Mouse (Mus musculus) megakaryocyte-erythroid progenitor cell, adult 5-6 weeks (primary cell): ENCODE measurements around the gene Gckr. TPM values are rescaled to one million over a fixed set of nuclear protein-coding genes. Genes with fewer than 3 reads are reported as not detected.
A peak's percentile ranks its signal among the peaks of the same experiment; 100 is the strongest.
"Not testable (repeated sequence)": the region's sequence is repeated elsewhere in the genome, so short reads cannot be mapped to it uniquely, and the experiment has no call there.

ENCODE experiments used
- ATAC-seq: replicated peaks from 2 replicates; pipeline ENCODE4 v1.8.0; 2016; ENCODE audit warnings: mild to moderate bottlenecking, inconsistent platforms; ENCODE audit not compliant: severe bottlenecking, poor library complexity, low FRiP score, low TSS enrichment
- total RNA-seq, 2 experiments: library from RNA; stranded (forward) in 1 of 2; stranded (reverse) in 1 of 2; fragments of 200-1000, 215-1000 nt in 1 of 2; fragments of >200 nt in 1 of 2; fragmentation: Nextera tagmentation in 1 of 2; gene quantifications; 2 replicates each; pipeline ENCODE4 v1.2.3; 2014 to 2017

Gckr gene
- total RNA-seq, 2 experiments from 2014 or later, result not detected

DNA sequence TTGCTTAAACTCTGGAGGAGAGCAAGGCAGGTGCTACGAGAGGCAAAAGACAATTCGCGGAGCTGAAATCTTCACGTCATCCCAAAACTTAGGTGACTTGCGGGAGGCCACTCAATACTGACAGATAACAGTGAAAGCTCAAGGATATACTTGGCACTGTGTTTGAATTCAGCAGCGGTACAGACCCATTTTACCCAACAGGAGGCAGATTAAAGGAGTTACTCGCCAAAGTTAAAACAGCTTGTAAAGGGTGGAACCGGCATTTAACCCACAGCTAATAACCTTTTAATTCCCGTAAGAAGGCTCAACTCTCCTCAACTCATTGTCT, 5.9 kb upstream of the Gckr start:
- peak; percentile 48 for ATAC-seq

DNA sequence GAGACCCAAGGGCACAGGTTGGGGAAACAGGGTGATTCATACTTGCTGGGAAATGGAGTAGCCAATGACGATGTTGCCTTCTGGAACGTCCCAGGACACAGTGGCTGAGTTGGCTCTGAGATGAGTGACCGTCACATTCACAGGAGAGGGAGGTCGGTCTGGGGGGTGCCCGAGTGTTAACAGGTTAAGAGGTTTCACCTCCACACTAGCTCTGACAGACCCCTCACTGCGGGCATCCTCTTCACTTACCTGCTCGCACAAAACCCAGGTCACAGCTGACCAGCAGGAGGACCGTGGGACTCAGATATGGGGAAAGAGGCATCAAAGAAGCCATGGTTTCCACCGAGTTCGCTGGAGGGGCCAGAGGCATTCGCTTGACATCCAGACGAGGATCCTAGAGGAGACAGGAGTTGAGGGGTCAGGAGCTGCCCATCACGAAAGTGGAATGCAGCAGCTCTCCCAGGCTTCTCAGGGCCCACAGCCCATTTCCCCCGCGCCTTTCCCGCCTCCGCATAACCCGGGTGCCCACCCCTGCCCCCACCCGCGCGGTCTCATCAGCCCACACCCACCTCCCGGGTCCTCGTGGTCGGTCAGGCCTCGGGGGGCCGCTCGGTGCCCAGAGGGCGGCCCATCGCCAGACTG, 2.2 kb upstream of the Gckr start:
- no peak for ATAC-seq

DNA sequence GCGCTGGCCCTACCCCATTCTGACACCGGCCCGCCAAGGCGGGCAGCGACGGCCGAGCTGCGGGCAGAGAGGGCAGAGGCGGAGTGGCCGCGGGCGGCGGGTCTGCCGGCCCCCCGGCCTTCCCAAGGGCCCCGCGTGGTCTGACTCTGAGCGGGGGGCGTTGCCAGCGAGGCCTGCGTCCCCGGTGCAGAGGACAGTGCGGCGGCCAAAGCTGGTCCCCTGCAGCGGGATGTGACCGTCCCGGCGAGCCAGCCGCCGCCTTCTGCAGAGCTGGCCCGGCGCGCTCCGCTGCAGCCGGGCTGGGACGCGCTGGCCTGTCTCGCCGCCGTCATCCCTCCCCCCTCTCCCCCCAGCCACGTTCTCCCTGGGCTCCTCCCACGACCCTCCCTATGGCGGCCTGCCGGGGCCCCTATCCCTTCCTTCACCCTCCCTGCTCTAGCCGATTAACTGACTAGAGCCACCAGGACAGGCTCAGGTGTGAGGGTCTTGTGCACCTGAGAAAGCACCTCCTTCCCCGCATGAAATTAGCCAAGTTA, 1.6 kb upstream of the Gckr start, which contains the start of gene Fndc4:
Fndc4 (minus strand) TSS at position 475 of the 536 bp plus-strand sequence.
- ATAC-seq, result no peak

DNA sequence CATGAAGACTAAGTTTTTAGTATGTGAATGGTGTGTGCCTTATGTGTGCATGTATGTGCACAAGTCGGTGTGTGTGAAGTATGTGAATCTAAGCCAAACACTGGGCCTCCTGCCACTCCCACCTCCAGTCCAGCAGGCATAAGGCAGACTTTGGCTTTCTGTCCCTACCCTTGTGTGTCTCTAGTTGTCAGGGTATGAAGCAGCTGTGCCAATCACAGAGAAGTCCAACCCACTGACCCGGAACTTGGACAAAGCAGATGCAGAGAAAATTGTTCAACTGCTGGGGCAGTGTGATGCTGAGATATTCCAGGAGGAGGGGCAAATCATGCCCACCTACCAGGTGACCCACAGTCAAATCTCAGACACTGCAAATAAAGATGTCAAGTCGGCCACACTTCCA, 738 bp downstream of the Gckr start:
- no peak for ATAC-seq

DNA sequence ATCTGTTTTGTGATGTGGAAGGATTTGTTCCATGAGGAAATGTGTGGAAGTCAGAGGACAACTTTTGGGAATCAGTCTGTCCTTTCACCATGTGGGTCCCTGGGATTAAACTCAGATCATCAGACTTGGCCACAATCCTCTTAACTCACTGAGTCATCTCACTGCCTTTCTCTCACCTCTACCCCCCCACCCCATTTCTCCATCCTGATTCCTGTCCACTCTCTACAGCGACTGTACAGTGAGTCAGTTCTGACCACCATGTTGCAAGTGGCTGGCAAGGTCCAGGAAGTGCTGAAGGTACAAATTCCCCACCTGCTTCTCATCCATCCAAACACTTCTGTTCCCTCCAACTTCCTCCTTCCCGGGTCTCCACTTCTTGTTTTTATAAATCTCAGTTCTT, 1.2 kb downstream of the Gckr start:
- ATAC-seq, result no peak

DNA sequence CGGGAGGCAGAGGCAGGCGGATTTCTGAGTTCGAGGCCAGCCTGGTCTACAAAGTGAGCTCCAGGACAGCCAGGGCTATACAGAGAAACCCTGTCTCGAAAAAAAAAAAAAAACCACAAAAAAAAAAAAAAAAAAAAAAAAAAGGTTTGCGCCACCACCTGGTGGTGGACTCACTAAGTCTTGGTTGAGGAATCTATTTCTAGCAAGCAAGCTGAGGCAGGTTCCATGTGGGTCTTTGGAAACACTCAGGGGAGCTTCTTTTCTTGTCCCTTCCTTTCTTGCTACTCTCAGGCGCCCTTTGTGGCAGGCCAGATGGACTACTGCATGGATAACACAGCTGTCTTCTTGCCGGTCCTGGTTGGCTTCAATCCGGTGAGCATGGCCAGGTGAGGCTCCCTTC, 4.6 kb downstream of the Gckr start:
- no peak for ATAC-seq

DNA sequence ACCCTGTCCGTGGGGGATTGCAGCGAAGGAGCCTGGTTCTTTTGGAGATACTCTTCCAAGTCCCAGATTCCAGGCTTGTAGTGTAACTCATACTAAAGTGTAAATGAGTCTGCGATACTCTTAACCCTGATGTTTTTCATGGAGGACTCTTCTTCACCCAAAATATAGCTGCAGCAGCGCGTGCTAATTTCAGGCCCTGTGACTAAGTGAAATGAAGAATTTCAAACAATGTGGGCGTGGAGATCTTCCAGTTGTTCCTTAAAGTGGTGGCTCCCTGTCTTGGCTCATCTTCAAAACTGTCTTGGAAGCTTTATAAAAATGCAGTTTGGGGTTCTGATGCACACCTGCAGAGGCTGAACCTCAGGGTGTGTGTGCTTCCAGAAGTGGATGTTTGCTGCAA, 5.8 kb downstream of the Gckr start:
- ATAC-seq, result no peak

DNA sequence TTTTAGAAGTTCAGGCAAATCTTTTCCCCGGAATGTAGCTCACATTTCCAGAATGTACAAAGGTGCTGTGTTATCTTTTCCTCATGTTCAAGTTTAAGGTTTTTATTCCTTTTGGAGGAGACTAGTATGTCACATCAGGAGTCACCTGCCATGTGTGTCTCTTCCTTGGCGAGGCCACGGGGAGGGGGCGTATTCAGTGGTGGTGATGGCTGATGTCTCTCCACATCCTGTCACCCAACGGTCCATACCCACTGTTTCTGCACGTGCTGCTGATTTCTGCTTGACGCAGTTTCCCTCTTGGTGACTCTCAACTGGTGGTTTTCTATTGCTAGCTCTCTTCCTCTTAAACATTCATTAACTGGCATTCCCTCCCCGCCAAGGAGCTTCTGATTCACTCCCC, 15.6 kb downstream of the Gckr start:
- ATAC-seq, result no peak

DNA sequence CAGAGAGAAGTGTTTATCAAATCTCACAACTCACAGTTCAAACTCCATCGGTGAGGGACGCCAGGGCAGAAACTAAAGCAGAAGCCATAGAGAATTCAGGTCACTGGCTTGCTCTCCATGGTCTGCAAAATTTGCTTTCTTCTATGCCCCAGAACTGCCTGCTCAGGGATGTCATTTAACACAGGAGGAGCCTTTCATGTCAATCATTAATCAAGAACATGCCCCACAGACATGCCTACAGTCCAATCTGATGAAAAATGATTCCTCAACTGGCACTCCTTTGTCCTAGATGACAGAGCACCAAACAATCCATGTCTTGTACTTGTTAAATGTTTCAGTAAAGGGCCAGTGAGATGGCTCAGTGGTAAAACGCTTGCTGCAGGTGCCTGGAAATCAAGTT, 25.5 kb downstream of the Gckr start:
- no peak for ATAC-seq

DNA sequence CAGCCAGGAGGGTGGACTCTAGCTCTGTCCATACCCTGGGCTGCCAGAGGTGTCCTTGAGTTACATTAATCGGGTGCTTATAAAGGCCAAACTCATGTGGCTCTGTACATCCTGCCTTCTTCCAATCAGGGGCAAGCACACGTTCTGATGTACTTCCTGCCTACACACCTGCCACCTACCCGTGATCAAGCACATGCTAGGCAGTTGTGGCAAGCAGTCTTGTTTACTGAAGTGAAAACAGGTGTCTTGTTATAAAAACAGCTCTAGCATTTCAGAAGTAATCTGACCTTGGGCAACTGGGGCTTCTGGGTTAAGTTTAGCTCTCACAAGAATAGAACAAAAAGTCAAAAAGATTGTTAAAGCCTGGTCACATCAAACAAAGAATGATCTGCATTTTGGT, 26.8 kb downstream of the Gckr start:
- no peak for ATAC-seq

DNA sequence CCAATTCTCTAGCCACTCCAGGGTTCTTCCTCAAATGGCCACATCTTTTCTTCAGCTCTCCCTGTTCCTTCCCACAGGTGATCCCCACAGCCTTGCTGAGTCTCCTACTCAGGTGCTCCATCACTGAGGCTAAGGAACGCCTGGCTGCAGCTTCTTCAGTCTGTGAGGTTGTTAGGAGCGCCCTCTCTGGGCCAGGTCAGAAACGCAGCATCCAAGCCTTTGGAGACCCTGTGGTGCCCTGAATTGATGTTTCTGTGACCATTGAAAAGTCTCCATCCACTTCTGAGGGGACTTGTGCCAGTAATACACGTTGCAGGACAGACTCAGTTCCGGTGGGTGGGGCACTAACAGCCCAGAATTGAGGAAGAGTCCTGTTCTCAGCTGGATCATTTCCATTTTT, 29.6 kb downstream of the Gckr start:
- ATAC-seq, result no peak

DNA sequence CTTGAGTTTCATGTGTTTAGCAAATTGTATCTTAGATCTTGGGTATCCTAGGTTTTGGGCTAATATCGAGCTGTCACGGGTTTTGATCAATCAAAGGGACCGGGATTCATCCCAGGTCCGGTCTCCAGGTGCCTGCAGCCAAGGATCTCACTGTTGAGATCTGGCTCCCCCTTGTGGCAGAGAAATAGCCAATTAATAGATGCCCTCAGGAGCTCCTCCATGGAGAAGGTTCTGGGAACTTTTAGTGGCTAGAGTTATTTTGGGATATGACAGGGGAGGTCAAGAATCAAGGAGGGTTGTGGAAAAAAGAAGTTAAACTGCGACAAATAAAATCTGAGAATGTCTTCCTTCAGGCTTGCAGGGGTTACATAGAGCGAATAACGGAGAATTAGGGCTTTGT, 31.0 kb downstream of the Gckr start:
- no peak for ATAC-seq

DNA sequence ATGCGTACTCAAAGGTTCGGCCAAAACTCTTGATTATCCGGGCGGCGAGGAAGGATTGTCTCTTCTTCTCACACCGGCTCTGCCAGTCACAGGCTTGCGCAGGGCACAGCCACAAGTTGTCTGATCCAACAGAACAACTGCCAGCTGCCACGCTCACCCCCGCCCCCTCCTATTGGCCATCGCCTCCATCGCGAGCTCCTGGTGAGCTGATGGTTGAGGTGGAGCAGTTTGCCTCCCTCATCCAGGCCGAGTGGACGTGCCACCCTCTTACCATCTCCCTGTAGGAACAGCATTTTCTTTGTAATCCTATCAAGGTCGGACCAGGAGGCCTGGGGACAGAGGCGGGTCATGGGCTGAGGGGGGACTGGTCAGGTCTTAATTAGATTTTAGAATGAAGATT, 60.3 kb downstream of the Gckr start:
- not testable (repeated sequence) for ATAC-seq

DNA sequence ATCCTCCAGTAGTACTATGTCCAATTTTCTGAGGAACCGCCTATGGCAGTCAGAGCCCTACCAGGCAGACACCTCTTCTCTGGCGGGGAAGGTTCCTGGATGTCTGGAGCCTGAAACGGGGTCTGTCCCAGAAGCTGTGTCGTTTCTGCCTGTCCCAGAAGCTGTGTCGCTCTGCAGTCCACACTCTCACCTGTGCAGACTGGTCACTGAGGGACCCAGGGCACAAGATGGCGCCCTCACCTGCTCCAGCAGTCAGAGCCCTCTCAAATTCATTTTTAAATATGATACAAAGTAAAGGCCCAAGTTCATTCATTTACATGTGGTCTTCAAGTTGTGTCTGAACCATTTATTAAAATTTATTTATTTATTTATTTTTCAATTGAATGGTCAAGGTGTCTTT, 63.7 kb downstream of the Gckr start:
- no peak for ATAC-seq

Other genes with a start within 250 kb of the Gckr start
- 27.7 and 51.7 TPM in 2 replicates for gene Atraid, start 249.1 kb upstream of the Gckr start, total RNA-seq (2014; fragmentation: Nextera tagmentation)
- 50.1 and 57.6 TPM in 2 replicates for gene Atraid, start 249.1 kb upstream of the Gckr start, total RNA-seq (2017)
- 3.1 and 4.3 TPM in 2 replicates for gene Slc5a6, start 248.5 kb upstream of the Gckr start, total RNA-seq (2014; fragmentation: Nextera tagmentation)
- 4.1 and 7.1 TPM in 2 replicates for gene Slc5a6, start 248.5 kb upstream of the Gckr start, total RNA-seq (2017)
- gene Cad, start 242.7 kb upstream of the Gckr start, total RNA-seq (2014; fragmentation: Nextera tagmentation), result 124 and 224 TPM in 2 replicates
- 39.7 and 65.0 TPM in 2 replicates for gene Cad, start 242.7 kb upstream of the Gckr start, total RNA-seq (2017)
- not detected in 2 replicates for gene Dnajc5g, start 191.2 kb upstream of the Gckr start, total RNA-seq (2014; fragmentation: Nextera tagmentation)
- not detected in 2 replicates for gene Dnajc5g, start 191.2 kb upstream of the Gckr start, total RNA-seq (2017)
- gene Slc30a3, start 189.2 kb upstream of the Gckr start, total RNA-seq (2014; fragmentation: Nextera tagmentation), result not detected in 2 replicates
- gene Slc30a3, start 189.2 kb upstream of the Gckr start, total RNA-seq (2017), result not detected in 2 replicates
- not detected in 2 replicates for gene Trim54, start 180.7 kb upstream of the Gckr start, total RNA-seq (2014; fragmentation: Nextera tagmentation)
- gene Trim54, start 180.7 kb upstream of the Gckr start, total RNA-seq (2017), result not detected in 2 replicates
- gene Ucn, start 158.6 kb upstream of the Gckr start, total RNA-seq (2014; fragmentation: Nextera tagmentation), result not detected in 2 replicates
- gene Ucn, start 158.6 kb upstream of the Gckr start, total RNA-seq (2017), result not detected in 2 replicates
- gene Mpv17, start 143.2 kb upstream of the Gckr start, total RNA-seq (2014; fragmentation: Nextera tagmentation), result 13.3 and 22.0 TPM in 2 replicates
- gene Mpv17, start 143.2 kb upstream of the Gckr start, total RNA-seq (2017), result 30.0 and 40.1 TPM in 2 replicates
- 1.1 and 1.4 TPM in 2 replicates for gene Gm29609, start 117.5 kb upstream of the Gckr start, total RNA-seq (2014; fragmentation: Nextera tagmentation)
- 1.3 TPM in 1 of 2 replicates, not detected in the other for gene Gm29609, start 117.5 kb upstream of the Gckr start, total RNA-seq (2017)
- 112 and 159 TPM in 2 replicates for gene Gtf3c2, start 117.3 kb upstream of the Gckr start, total RNA-seq (2014; fragmentation: Nextera tagmentation)
- gene Gtf3c2, start 117.3 kb upstream of the Gckr start, total RNA-seq (2017), result 76.4 and 80.2 TPM in 2 replicates
- 57.7 and 67.6 TPM in 2 replicates for gene Snx17, start 104.2 kb upstream of the Gckr start, total RNA-seq (2014; fragmentation: Nextera tagmentation)
- gene Snx17, start 104.2 kb upstream of the Gckr start, total RNA-seq (2017), result 38.9 and 48.5 TPM in 2 replicates
- gene Eif2b4, start 104.0 kb upstream of the Gckr start, total RNA-seq (2014; fragmentation: Nextera tagmentation), result 116 and 148 TPM in 2 replicates
- gene Eif2b4, start 104.0 kb upstream of the Gckr start, total RNA-seq (2017), result 40.0 and 59.0 TPM in 2 replicates
- gene Zfp513, start 95.1 kb upstream of the Gckr start, total RNA-seq (2014; fragmentation: Nextera tagmentation), result 5.3 and 5.5 TPM in 2 replicates
- gene Zfp513, start 95.1 kb upstream of the Gckr start, total RNA-seq (2017), result 3.2 and 5.6 TPM in 2 replicates
- gene Ppm1g, start 76.8 kb upstream of the Gckr start, total RNA-seq (2014; fragmentation: Nextera tagmentation), result 295 and 300 TPM in 2 replicates
- 329 and 355 TPM in 2 replicates for gene Ppm1g, start 76.8 kb upstream of the Gckr start, total RNA-seq (2017)
- 43.4 and 51.1 TPM in 2 replicates for gene Nrbp1, start 56.6 kb upstream of the Gckr start, total RNA-seq (2014; fragmentation: Nextera tagmentation)
- 64.9 and 75.5 TPM in 2 replicates for gene Nrbp1, start 56.6 kb upstream of the Gckr start, total RNA-seq (2017)
- gene Gm9970, start 56.2 kb upstream of the Gckr start, total RNA-seq (2014; fragmentation: Nextera tagmentation), result not detected in 2 replicates
- gene Gm9970, start 56.2 kb upstream of the Gckr start, total RNA-seq (2017), result not detected in 2 replicates
- 0.72 and 7.6 TPM in 2 replicates for gene Krtcap3, start 45.8 kb upstream of the Gckr start, total RNA-seq (2014; fragmentation: Nextera tagmentation)
- 2.5 and 8.8 TPM in 2 replicates for gene Krtcap3, start 45.8 kb upstream of the Gckr start, total RNA-seq (2017)
- gene Ift172, start 6.3 kb upstream of the Gckr start, total RNA-seq (2014; fragmentation: Nextera tagmentation), result 26.2 and 32.8 TPM in 2 replicates
- gene Ift172, start 6.3 kb upstream of the Gckr start, total RNA-seq (2017), result 10.7 and 18.0 TPM in 2 replicates
- gene Fndc4, start 1.4 kb upstream of the Gckr start, total RNA-seq (2014; fragmentation: Nextera tagmentation), result 0.31 TPM in 1 of 2 replicates, not detected in the other
- not detected in 2 replicates for gene Fndc4, start 1.4 kb upstream of the Gckr start, total RNA-seq (2017)
- 22.8 and 23.5 TPM in 2 replicates for gene Zfp512, start 155.0 kb downstream of the Gckr start, total RNA-seq (2014; fragmentation: Nextera tagmentation)
- gene Zfp512, start 155.0 kb downstream of the Gckr start, total RNA-seq (2017), result 28.6 and 54.5 TPM in 2 replicates
- gene 4930548H24Rik, start 188.3 kb downstream of the Gckr start, total RNA-seq (2014; fragmentation: Nextera tagmentation), result 4.4 TPM in 1 of 2 replicates, not detected in the other
- gene 4930548H24Rik, start 188.3 kb downstream of the Gckr start, total RNA-seq (2017), result 0.75 TPM in 1 of 2 replicates, not detected in the other
- 34.3 and 34.8 TPM in 2 replicates for gene Gpn1, start 197.3 kb downstream of the Gckr start, total RNA-seq (2014; fragmentation: Nextera tagmentation)
- 39.7 and 46.9 TPM in 2 replicates for gene Gpn1, start 197.3 kb downstream of the Gckr start, total RNA-seq (2017)
- 61.9 and 72.9 TPM in 2 replicates for gene Slc4a1ap, start 229.6 kb downstream of the Gckr start, total RNA-seq (2014; fragmentation: Nextera tagmentation)
- 41.4 and 59.8 TPM in 2 replicates for gene Slc4a1ap, start 229.6 kb downstream of the Gckr start, total RNA-seq (2017)
- 18.2 and 23.9 TPM in 2 replicates for gene Supt7l, start 230.4 kb downstream of the Gckr start, total RNA-seq (2014; fragmentation: Nextera tagmentation)
- gene Supt7l, start 230.4 kb downstream of the Gckr start, total RNA-seq (2017), result 18.8 and 29.6 TPM in 2 replicates